Mouse (Mus musculus) olfactory bulb, adult 2 months (tissue): ENCODE measurements around the gene Txndc2. TPM values are rescaled to one million over a fixed set of nuclear protein-coding genes. Genes with fewer than 3 reads are reported as not detected.

ENCODE experiments used
- H3K27ac ChIP-seq: fragments of 200-500 bp; 2 replicates; pipeline ENCODE4 v1.5.1; 2012; ENCODE audit warnings: low read depth, low read length; ENCODE audit not compliant: insufficient read depth
- H3K4me1 ChIP-seq: fragments of 200-500 bp; 2 replicates; pipeline ENCODE4 v1.6.1; 2012; ENCODE audit warnings: low read length; ENCODE audit not compliant: control insufficient read depth, insufficient read depth
- H3K4me3 ChIP-seq: fragments of 200-500 bp; 2 replicates; pipeline ENCODE4 v1.5.1; 2012; ENCODE audit warnings: mild to moderate bottlenecking, low read depth, low read length, moderate library complexity; ENCODE audit not compliant: insufficient read depth
- CTCF ChIP-seq: fragments of 200-500 bp; IDR thresholded peaks from 2 replicates; pipeline ENCODE4 v1.5.1; 2012; ENCODE audit warnings: low read depth, mild to moderate bottlenecking, low read length, moderate library complexity; ENCODE audit not compliant: insufficient read depth
- POLR2A ChIP-seq: fragments of 200-500 bp; IDR thresholded peaks from 2 replicates; pipeline ENCODE4 v1.6.1; 2012; ENCODE audit warnings: mild to moderate bottlenecking, low read depth, low read length, moderate library complexity; ENCODE audit not compliant: insufficient read depth
- WGBS: fragments of 180-500 bp; shearing (Covaris S2); methylation state at CpG from one replicate; pipeline ENCODE4 v1.1.7; 2018; 5-methylcytosine and 5-hydroxymethylcytosine counted together
- polyA plus RNA-seq: library from polyadenylated mRNA; stranded (reverse); fragments of >200 nt; gene quantifications from 2 replicates; pipeline ENCODE4 v1.2.4, GENCODE M21; 2012; ENCODE audit warnings: low replicate concordance; ENCODE audit not compliant: missing spikeins, insufficient read depth, insufficient read length

Txndc2 gene
- polyA plus RNA-seq, 1 experiment, result not detected

DNA sequence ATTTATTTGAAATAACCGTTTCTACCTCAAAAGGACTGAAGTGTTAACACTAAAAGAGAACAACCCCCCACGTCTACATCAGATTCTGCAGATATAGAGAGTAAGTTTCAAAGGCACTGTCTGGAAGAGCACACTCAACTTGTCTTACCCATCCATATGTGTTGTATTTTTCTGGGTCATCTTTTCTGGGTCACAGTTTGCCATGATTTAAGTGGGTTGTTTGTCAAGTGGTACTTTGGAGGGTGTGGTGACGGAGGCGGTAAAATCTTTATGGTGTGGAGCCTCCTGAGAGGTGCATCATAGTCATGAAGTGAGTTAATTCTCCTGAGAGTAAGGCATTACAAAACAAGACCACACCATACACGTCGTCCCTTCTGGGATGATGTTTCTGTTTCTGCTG is 16.4 kb downstream of the Txndc2 start:
- H3K4me1 ChIP-seq, result peaks cover 4% of the 10 kb centered on the region; the same call in 1 of the 2 replicates
- no peak overlapping the region for H3K4me3 ChIP-seq
- WGBS, result 90% methylated on average over 6 of the region's 6 CpGs
- TF ChIP-seq CTCF, result no peak
- TF ChIP-seq POLR2A, result no peak
- H3K27ac ChIP-seq, result no peak overlapping the region

DNA sequence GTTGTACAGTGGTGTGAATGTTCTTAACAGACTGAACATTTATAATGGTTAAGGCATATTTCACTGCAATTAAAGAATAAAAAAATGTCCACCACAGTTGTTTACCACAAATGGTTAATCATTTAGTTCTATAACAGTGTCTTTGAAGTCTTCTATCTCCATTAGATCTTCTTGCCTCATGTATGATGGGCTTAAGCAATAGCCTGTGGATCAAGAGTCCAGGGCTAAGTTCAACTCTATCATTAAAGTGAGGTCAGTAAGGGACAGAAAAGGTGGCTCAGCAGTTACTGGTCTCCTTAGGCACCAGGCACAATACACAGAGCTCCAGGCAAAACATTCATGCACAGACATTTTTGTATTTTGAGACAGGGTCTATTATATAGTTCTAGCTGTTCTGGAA is 18.8 kb downstream of the Txndc2 start:
- Histone ChIP-seq H3K4me3 (no peak overlapping the region), H3K27ac (no peak overlapping the region), H3K4me1 (no peaks in the 10 kb centered on the region)
- no peak for TF ChIP-seq CTCF
- TF ChIP-seq POLR2A, result no peak

DNA sequence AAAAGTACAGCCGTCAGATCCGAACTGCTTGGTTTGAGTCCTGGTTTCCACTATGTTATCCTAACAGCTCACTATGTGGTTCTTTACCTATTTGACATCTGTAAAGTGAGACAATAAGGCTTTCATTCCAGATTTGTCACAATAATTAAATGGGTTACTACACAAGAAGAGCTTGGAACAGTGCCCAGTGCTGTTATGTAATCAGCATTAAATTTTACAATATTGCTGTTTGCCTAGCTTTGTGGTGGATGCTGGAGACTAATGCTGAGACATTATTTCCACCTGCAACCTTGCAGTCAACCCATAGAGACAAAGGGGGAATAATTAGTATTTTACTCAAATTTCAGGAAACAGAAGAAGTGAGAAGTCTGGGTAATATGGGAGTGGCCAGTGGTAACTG is 23.5 kb downstream of the Txndc2 start:
- Histone ChIP-seq H3K4me3 (no peak overlapping the region), H3K27ac (no peak overlapping the region), H3K4me1 (no peaks in the 10 kb centered on the region)
- WGBS, result 56% methylated on average over 2 of the region's 2 CpGs
- TF ChIP-seq POLR2A (no peak), CTCF (no peak)

DNA sequence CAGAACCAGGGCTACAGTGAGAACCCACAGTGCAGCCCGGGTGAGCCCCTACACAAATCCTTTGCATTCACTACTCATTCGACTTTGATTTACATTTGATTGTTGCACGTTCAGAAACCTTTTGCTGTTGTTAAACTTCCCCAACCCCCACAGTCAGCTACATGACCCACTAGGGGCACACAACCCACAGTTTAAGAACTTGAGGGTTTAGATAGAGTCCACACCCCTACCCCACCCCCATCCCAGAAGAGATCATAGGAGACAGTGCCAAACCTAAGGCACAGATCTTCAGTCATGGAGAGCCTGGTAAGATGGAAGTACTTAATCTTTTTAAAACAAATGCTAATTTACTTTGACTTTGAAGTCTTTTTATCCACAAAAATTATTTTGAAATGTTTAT is 26.3 kb downstream of the Txndc2 start:
- 30% methylated on average over 3 of the region's 3 CpGs for WGBS
- no peaks in the 10 kb centered on the region for H3K4me1 ChIP-seq
- no peak overlapping the region for H3K27ac ChIP-seq
- TF ChIP-seq CTCF, result no peak
- no peak for TF ChIP-seq POLR2A
- H3K4me3 ChIP-seq, result no peak overlapping the region

DNA sequence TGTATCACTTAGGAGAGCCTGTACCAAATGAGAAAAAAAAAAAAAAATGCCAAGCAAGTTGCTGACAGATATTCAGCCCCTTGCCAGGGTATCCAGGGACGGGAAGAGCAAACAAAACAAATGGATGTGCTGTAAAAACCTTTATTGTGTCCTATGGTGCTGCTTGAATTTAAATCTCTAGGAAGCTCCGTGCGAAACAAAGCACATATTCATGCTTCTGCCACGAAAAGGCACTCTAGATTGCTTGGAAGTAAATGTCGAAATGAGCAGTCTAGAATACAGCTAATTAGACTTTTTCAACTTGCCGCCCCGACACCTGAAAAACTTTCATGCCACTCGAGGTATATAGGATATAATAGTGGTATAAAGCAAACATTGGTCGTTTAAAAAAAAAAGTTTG is 27.5 kb downstream of the Txndc2 start:
- H3K27ac ChIP-seq, result peak overlapping the region; percentile 93
- H3K4me1 ChIP-seq, result peaks cover 3% of the 10 kb centered on the region
- TF ChIP-seq POLR2A, result no peak
- under 1% methylated on average over 9 of the region's 9 CpGs for WGBS
- peak overlapping the region; percentile 80; the same call in 1 of the 2 replicates for H3K4me3 ChIP-seq

DNA sequence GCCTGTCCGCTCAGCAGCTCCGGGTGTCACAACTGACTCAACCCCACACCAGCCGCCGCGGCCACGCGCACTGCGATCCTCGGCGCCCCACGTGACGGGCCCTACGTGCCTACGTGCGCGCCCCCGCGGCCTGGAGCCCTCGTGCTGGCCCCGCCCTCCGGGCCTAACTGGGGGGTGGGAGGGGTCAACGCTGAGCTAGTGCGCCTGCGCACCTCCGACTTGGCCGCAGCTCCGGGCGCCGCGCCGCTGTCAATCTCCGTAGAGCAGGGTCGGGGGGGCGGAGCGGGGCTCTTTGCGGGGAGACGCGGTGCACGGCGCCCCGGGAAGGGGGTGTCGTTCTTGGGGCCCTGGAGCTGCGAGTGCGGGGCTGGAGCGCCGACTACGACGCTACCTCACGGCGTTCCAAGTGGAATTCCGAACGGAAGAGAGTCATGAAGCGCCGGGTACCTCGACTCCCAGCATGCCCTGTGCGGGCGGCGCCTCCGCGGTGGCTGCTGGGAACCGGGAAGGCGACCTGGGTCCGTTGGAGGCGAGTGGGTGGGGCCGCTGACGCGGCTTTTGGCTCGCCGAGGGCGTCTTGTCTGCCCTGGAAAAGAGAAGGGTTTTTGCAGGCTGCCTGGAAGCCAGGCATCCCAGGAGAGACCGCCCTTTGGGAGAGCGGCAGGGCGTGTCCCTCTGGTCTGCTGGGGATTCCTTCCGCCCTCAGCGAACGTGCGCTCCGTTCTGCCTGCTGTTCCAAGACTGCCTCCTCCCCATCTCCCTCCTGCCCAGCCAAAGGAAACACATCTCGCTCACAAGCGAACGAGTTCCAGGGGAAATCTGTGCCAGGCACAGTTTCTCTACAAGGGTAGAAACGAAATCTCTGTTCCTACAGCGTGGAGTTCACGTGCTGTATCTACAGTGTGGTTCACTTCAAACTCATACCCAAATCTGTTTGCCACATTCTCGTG is 28.2 kb downstream of the Txndc2 start, which contains the start of gene Vapa:
Gene Vapa (minus strand): TSS at position 93 of the 950 bp plus-strand sequence.
- under 1% methylated on average over 84 of the region's 85 CpGs for WGBS
- H3K27ac ChIP-seq, result peak within 1 kb of the TSS; percentile 95
- H3K4me1 ChIP-seq, result peaks cover 3% of the 10 kb centered on the region
- H3K4me3 ChIP-seq, result peak within 1 kb of the TSS; percentile 80
- TF ChIP-seq POLR2A (peak; percentile 77; the same call in 1 of the 2 replicates), CTCF (no peak)

DNA sequence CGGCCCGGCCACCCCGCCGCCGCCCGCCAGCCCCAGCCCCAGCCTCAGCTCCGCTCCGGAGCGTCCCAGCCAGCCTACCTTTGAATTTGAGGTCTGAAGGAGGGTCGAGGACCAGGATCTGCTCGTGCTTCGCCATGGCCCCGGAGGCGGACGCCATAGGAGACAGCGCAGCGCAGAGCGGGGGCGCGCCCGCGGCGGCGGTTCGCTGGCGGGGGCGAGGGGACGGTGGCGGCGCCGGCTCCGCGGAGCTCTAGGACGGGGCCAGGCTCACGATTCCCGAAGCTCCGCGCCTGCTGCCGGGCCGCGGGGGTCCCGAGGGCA is 28.9 kb downstream of the Txndc2 start:
- peak overlapping the region; percentile 95 for H3K27ac ChIP-seq
- no peak for TF ChIP-seq CTCF
- no peak for TF ChIP-seq POLR2A
- H3K4me1 ChIP-seq, result peaks cover 3% of the 10 kb centered on the region
- under 1% methylated on average over 42 of the region's 42 CpGs for WGBS
- peak overlapping the region; percentile 80 for H3K4me3 ChIP-seq

DNA sequence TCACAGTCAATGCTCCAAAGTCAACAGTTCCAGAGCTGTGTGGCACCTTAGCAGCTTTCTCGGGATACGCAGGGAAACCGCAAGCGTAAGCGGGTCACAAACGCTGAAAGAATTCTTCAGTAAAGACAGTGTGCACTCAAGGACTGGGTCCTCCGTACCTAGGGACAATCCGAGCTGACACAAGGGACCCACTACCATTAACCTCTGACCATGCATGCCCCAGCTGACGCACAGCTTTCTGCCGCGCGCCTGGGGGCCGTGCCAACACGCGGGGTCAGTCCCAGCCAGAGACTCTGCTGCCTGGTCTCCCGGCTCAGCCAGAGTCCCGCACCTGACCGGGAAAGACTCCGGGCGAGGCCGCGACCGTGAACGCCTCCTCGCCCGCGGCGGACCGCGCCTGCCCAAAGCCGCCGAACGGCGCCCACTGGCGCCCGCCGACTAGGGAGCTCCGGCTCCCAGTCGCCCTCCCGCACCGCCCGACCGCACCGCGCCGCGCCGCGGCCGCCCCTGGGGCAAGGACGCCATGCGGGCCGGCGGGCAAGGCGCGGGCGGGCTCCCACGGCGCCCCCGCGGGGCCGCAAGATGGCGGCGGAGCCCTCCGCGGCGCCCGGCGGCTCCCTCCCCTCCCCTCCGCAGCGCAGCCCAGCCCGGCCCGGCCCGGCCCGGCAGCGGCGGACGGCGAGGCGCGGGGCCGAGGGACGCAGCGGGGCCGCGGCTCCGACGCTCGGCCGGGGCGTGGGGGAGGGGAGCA is 29.4 kb downstream of the Txndc2 start:
- TF ChIP-seq CTCF (no peak), POLR2A (no peak)
- WGBS, result 8% methylated on average over 81 of the region's 91 CpGs
- H3K27ac ChIP-seq, result peak overlapping the region; percentile 95

DNA sequence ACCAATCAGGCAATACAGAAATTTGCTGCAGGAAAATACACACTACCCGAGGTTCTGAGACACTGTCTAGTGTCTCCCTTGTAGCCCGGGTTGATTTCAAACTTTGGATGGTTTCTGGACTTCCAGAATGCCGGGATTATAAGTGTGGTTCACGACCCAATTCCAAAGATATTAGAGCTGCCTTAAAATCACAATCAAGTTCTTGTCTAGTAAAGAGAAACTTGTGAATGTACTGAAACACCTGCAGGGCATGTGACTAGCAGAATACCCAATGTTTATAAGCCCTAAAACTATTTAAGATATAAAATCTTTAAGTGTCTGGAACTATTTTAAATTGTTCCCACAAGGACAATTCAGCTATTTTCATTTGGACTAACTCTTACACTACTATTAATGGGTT is 30.2 kb downstream of the Txndc2 start:
- under 1% methylated on average over 4 of the region's 4 CpGs for WGBS
- Histone ChIP-seq H3K27ac (no peak overlapping the region), H3K4me1 (peaks cover 6% of the 10 kb centered on the region), H3K4me3 (no peak overlapping the region)
- TF ChIP-seq POLR2A (no peak), CTCF (no peak)

More for the DNA sequence above, 29.4 kb downstream of the Txndc2 start:
- peaks cover 6% of the 10 kb centered on the region for H3K4me1 ChIP-seq
- H3K4me3 ChIP-seq, result peak overlapping the region; percentile 80
